Mouse (Mus musculus): ENCODE data around the gene Csmd2. TPM values are rescaled to one million over a fixed set of nuclear protein-coding genes. Genes with fewer than 3 reads are reported as not detected.

Gene Csmd2
- polyA plus RNA-seq, 1 experiment from 2014 or later, result 0.18 TPM

GRCm38 (mm10) chr4:128123281-128123680 is 135.6 kb downstream of the Csmd2 start:
- no peak overlapping the region for H3K4me3 ChIP-seq (ENCODE audit: low read depth, low read length)
- no peak for ATAC-seq (replicated peaks; ENCODE audit: low FRiP score, low TSS enrichment, low read depth)
- no peak overlapping the region for H3K27ac ChIP-seq (ENCODE audit: low read depth)
- DNase-seq (ENCODE audit: low spot score), result no peak
- no peaks in the 10 kb centered on the region for H3K27me3 ChIP-seq (replicated peaks; ENCODE audit: control insufficient read depth, insufficient read depth, low read length)
- H3K4me1 ChIP-seq (replicated peaks; ENCODE audit: control insufficient read depth, insufficient read depth, low read length), result no peaks in the 10 kb centered on the region
- WGBS, result 68% methylated on average over 8 of the region's 8 CpGs
- 0 out of 2 replicates have a peak, but pooled peaks cover 2% of the 10 kb centered on the region for H3K9me3 ChIP-seq (ENCODE audit: control insufficient read depth, low read length)
- no peak overlapping the region for H3K9ac ChIP-seq (ENCODE audit: low read length)
- H3K36me3 ChIP-seq (ENCODE audit: control insufficient read depth, insufficient read depth, low read length), result no peaks in the 10 kb centered on the region
- no peak overlapping the region for H3K4me2 ChIP-seq (ENCODE audit: low read length)

GRCm38 (mm10) chr4:128124738-128125137 is 137.1 kb downstream of the Csmd2 start:
- no peak overlapping the region for H3K9ac ChIP-seq (ENCODE audit: low read length)
- no peaks in the 10 kb centered on the region for H3K36me3 ChIP-seq (ENCODE audit: control insufficient read depth, insufficient read depth, low read length)
- no peak overlapping the region for H3K4me2 ChIP-seq (ENCODE audit: low read length)
- H3K4me1 ChIP-seq (replicated peaks; ENCODE audit: control insufficient read depth, insufficient read depth, low read length), result 0 out of 2 replicates have a peak, but pooled peaks cover 2% of the 10 kb centered on the region
- WGBS, result 84% methylated on average over 4 of the region's 4 CpGs
- no peaks in the 10 kb centered on the region for H3K27me3 ChIP-seq (replicated peaks; ENCODE audit: control insufficient read depth, insufficient read depth, low read length)
- H3K9me3 ChIP-seq (ENCODE audit: control insufficient read depth, low read length), result 0 out of 2 replicates have a peak, but pooled peaks cover 2% of the 10 kb centered on the region
- DNase-seq (ENCODE audit: low spot score) (no peak), ATAC-seq (replicated peaks; ENCODE audit: low FRiP score, low TSS enrichment, low read depth) (no peak)
- no peak overlapping the region for H3K27ac ChIP-seq (ENCODE audit: low read depth)
- no peak overlapping the region for H3K4me3 ChIP-seq (ENCODE audit: low read depth, low read length)

- Histone ChIP-seq H3K27me3 (replicated peaks; ENCODE audit: control insufficient read depth, insufficient read depth, low read length) (no peaks in the 10 kb centered on the region), H3K4me2 (ENCODE audit: low read length) (no peak overlapping the region), H3K36me3 (ENCODE audit: control insufficient read depth, insufficient read depth, low read length) (no peaks in the 10 kb centered on the region), H3K4me3 (ENCODE audit: low read depth, low read length) (no peak overlapping the region), H3K9me3 (ENCODE audit: control insufficient read depth, low read length) (0 out of 2 replicates have a peak, but pooled peaks cover 2% of the 10 kb centered on the region), H3K9ac (ENCODE audit: low read length) (no peak overlapping the region), H3K27ac (ENCODE audit: low read depth) (no peak overlapping the region), H3K4me1 (replicated peaks; ENCODE audit: control insufficient read depth, insufficient read depth, low read length) (0 out of 2 replicates have a peak, but pooled peaks cover 5% of the 10 kb centered on the region)
- no peak for ATAC-seq (replicated peaks; ENCODE audit: low FRiP score, low TSS enrichment, low read depth)
- 75% methylated on average over 6 of the region's 6 CpGs for WGBS
- DNase-seq (ENCODE audit: low spot score), result no peak
These were observed 140.9 kb downstream of the Csmd2 start for GRCm38 (mm10) chr4:128128546-128128945.

GRCm38 (mm10) chr4:128130611-128131142 is 143.0 kb downstream of the Csmd2 start:
- H3K4me2 ChIP-seq (ENCODE audit: low read length), result no peak overlapping the region
- no peak overlapping the region for H3K27ac ChIP-seq (ENCODE audit: low read depth)
- WGBS, result 68% methylated on average over 4 of the region's 4 CpGs
- no peak overlapping the region for H3K4me3 ChIP-seq (ENCODE audit: low read depth, low read length)
- H3K9me3 ChIP-seq (ENCODE audit: control insufficient read depth, low read length), result no peaks in the 10 kb centered on the region
- H3K4me1 ChIP-seq (replicated peaks; ENCODE audit: control insufficient read depth, insufficient read depth, low read length), result 0 out of 2 replicates have a peak, but pooled peaks cover 5% of the 10 kb centered on the region
- DNase-seq (ENCODE audit: low spot score), result no peak
- H3K9ac ChIP-seq (ENCODE audit: low read length), result no peak overlapping the region
- no peak for ATAC-seq (replicated peaks; ENCODE audit: low FRiP score, low TSS enrichment, low read depth)
- H3K27me3 ChIP-seq (replicated peaks; ENCODE audit: control insufficient read depth, insufficient read depth, low read length), result no peaks in the 10 kb centered on the region
- H3K36me3 ChIP-seq (ENCODE audit: control insufficient read depth, insufficient read depth, low read length), result no peaks in the 10 kb centered on the region

- Histone ChIP-seq H3K9ac (ENCODE audit: low read length) (no peak overlapping the region), H3K27me3 (replicated peaks; ENCODE audit: control insufficient read depth, insufficient read depth, low read length) (no peaks in the 10 kb centered on the region), H3K36me3 (ENCODE audit: control insufficient read depth, insufficient read depth, low read length) (no peaks in the 10 kb centered on the region), H3K9me3 (ENCODE audit: control insufficient read depth, low read length) (no peaks in the 10 kb centered on the region), H3K4me2 (ENCODE audit: low read length) (no peak overlapping the region), H3K4me1 (replicated peaks; ENCODE audit: control insufficient read depth, insufficient read depth, low read length) (0 out of 2 replicates have a peak, but pooled peaks cover 5% of the 10 kb centered on the region), H3K4me3 (ENCODE audit: low read depth, low read length) (no peak overlapping the region), H3K27ac (ENCODE audit: low read depth) (no peak overlapping the region)
- 93% methylated on average over 4 of the region's 4 CpGs for WGBS
- no peak for ATAC-seq (replicated peaks; ENCODE audit: low FRiP score, low TSS enrichment, low read depth)
- DNase-seq (ENCODE audit: low spot score), result no peak
These were observed 144.0 kb downstream of the Csmd2 start for GRCm38 (mm10) chr4:128131666-128132065.

- DNase-seq (ENCODE audit: low spot score), result no peak
- WGBS, result 78% methylated on average over 11 of the region's 11 CpGs
- no peak overlapping the region for H3K4me2 ChIP-seq (ENCODE audit: low read length)
- no peaks in the 10 kb centered on the region for H3K36me3 ChIP-seq (ENCODE audit: control insufficient read depth, insufficient read depth, low read length)
- H3K27ac ChIP-seq (ENCODE audit: low read depth), result no peak overlapping the region
- no peak overlapping the region for H3K4me3 ChIP-seq (ENCODE audit: low read depth, low read length)
- no peak overlapping the region for H3K9ac ChIP-seq (ENCODE audit: low read length)
- no peak for ATAC-seq (replicated peaks; ENCODE audit: low FRiP score, low TSS enrichment, low read depth)
- H3K27me3 ChIP-seq (replicated peaks; ENCODE audit: control insufficient read depth, insufficient read depth, low read length), result no peaks in the 10 kb centered on the region
- H3K4me1 ChIP-seq (replicated peaks; ENCODE audit: control insufficient read depth, insufficient read depth, low read length), result 0 out of 2 replicates have a peak, but pooled peaks cover 5% of the 10 kb centered on the region
- no peaks in the 10 kb centered on the region for H3K9me3 ChIP-seq (ENCODE audit: control insufficient read depth, low read length)
These were observed 145.4 kb downstream of the Csmd2 start for GRCm38 (mm10) chr4:128132876-128133646.

- no peak overlapping the region for H3K27ac ChIP-seq (ENCODE audit: low read depth)
- DNase-seq (ENCODE audit: low spot score) (no peak), ATAC-seq (replicated peaks; ENCODE audit: low FRiP score, low TSS enrichment, low read depth) (no peak)
- no peak overlapping the region for H3K4me3 ChIP-seq (ENCODE audit: low read depth, low read length)
- H3K4me2 ChIP-seq (ENCODE audit: low read length), result no peak overlapping the region
- no peaks in the 10 kb centered on the region for H3K27me3 ChIP-seq (replicated peaks; ENCODE audit: control insufficient read depth, insufficient read depth, low read length)
- 71% methylated on average over 11 of the region's 11 CpGs for WGBS
- H3K9ac ChIP-seq (ENCODE audit: low read length), result no peak overlapping the region
- H3K36me3 ChIP-seq (ENCODE audit: control insufficient read depth, insufficient read depth, low read length), result no peaks in the 10 kb centered on the region
- no peaks in the 10 kb centered on the region for H3K9me3 ChIP-seq (ENCODE audit: control insufficient read depth, low read length)
- H3K4me1 ChIP-seq (replicated peaks; ENCODE audit: control insufficient read depth, insufficient read depth, low read length), result 0 out of 2 replicates have a peak, but pooled peaks cover 5% of the 10 kb centered on the region
These were observed 146.8 kb downstream of the Csmd2 start for GRCm38 (mm10) chr4:128134348-128134994.

GRCm38 (mm10) chr4:128135014-128135622 is 147.5 kb downstream of the Csmd2 start:
- Histone ChIP-seq H3K4me2 (ENCODE audit: low read length) (no peak overlapping the region), H3K9me3 (ENCODE audit: control insufficient read depth, low read length) (no peaks in the 10 kb centered on the region), H3K27ac (ENCODE audit: low read depth) (no peak overlapping the region), H3K36me3 (ENCODE audit: control insufficient read depth, insufficient read depth, low read length) (no peaks in the 10 kb centered on the region), H3K4me3 (ENCODE audit: low read depth, low read length) (no peak overlapping the region), H3K4me1 (replicated peaks; ENCODE audit: control insufficient read depth, insufficient read depth, low read length) (no peaks in the 10 kb centered on the region), H3K9ac (ENCODE audit: low read length) (no peak overlapping the region), H3K27me3 (replicated peaks; ENCODE audit: control insufficient read depth, insufficient read depth, low read length) (no peaks in the 10 kb centered on the region)
- no peak for ATAC-seq (replicated peaks; ENCODE audit: low FRiP score, low TSS enrichment, low read depth)
- 75% methylated on average over 12 of the region's 12 CpGs for WGBS
- no peak for DNase-seq (ENCODE audit: low spot score)

Measured in intestine, embryonic 14.5 days (tissue).